Mouse (Mus musculus): ENCODE measurements at regions not wholly inside any gene's neighbourhood (a gene's known extent, or its start where the extent isn't known, plus 50 kb on each side); places are given as distances from the start of the nearest gene placed in this dataset.
A peak's percentile ranks its signal among the peaks of the same experiment; 100 is the strongest.
"Not testable (repeated sequence)": the region's sequence is repeated elsewhere in the genome, so short reads cannot be mapped to it uniquely, and the experiment has no call there.

- no peak for ATAC-seq
Measured at GRCm38 (mm10) chr10:14333344-14333743, 212.1 kb downstream of the Adgrg6 start.

GRCm38 (mm10) chr10:14332688-14333117 is 212.8 kb downstream of the Adgrg6 start:
- ATAC-seq: no peak

- ATAC-seq: peak; percentile 18
Measured at GRCm38 (mm10) chr10:14328846-14329245, 216.6 kb downstream of the Adgrg6 start.

GRCm38 (mm10) chr10:14326229-14326628 is 219.2 kb downstream of the Adgrg6 start:
- peak; percentile 63 for ATAC-seq

- peak; percentile 77 for ATAC-seq
Measured at GRCm38 (mm10) chr10:14321503-14321902, 224.0 kb downstream of the Adgrg6 start.

- no peak for ATAC-seq
Measured at GRCm38 (mm10) chr10:14315232-14315631, 230.2 kb downstream of the Adgrg6 start.

- peak; percentile 98 for ATAC-seq
Measured at GRCm38 (mm10) chr10:14314607-14315006, 230.9 kb downstream of the Adgrg6 start.

GRCm38 (mm10) chr10:14314004-14314581 is 231.4 kb downstream of the Adgrg6 start:
- ATAC-seq: no peak

- ATAC-seq: no peak
Measured at GRCm38 (mm10) chr10:14312959-14313358, 232.5 kb downstream of the Adgrg6 start.

- ATAC-seq: no peak
Measured at GRCm38 (mm10) chr10:14311962-14312361, 233.5 kb downstream of the Adgrg6 start.

GRCm38 (mm10) chr10:14306811-14307210 is 238.6 kb downstream of the Adgrg6 start:
- ATAC-seq: no peak

GRCm38 (mm10) chr10:14303476-14303875 is 242.0 kb downstream of the Adgrg6 start:
- ATAC-seq: no peak

- ATAC-seq: no peak
Measured at GRCm38 (mm10) chr10:14296147-14296546, 249.3 kb downstream of the Adgrg6 start.

- ATAC-seq: not testable (repeated sequence)
Measured at GRCm38 (mm10) chr10:14292701-14293100, 252.8 kb downstream of the Adgrg6 start.

- ATAC-seq: no peak
Measured at GRCm38 (mm10) chr10:14287551-14287950, 257.9 kb downstream of the Adgrg6 start.

GRCm38 (mm10) chr10:14276631-14277030 is 268.8 kb downstream of the Adgrg6 start:
- no peak for ATAC-seq

GRCm38 (mm10) chr10:14275477-14275876 is 270.0 kb downstream of the Adgrg6 start:
- ATAC-seq: no peak

- ATAC-seq: no peak
Measured at GRCm38 (mm10) chr10:14270008-14270407, 275.5 kb downstream of the Adgrg6 start.

- no peak for ATAC-seq
Measured at GRCm38 (mm10) chr10:14267641-14268040, 277.8 kb downstream of the Adgrg6 start.

GRCm38 (mm10) chr10:14239670-14240069 is 273.8 kb downstream of the Hivep2 start:
- no peak for ATAC-seq

- ATAC-seq: no peak
Measured at GRCm38 (mm10) chr10:14234896-14235604, 269.2 kb downstream of the Hivep2 start.

- no peak for ATAC-seq
Measured at GRCm38 (mm10) chr10:14234005-14234602, 268.2 kb downstream of the Hivep2 start.

- no peak for ATAC-seq
Measured at GRCm38 (mm10) chr10:14233335-14233734, 267.5 kb downstream of the Hivep2 start.

GRCm38 (mm10) chr10:14231464-14231863 is 265.6 kb downstream of the Hivep2 start:
- ATAC-seq: no peak
